Mouse (Mus musculus): ENCODE data around the gene C1s1. TPM values are rescaled to one million over a fixed set of nuclear protein-coding genes. Genes with fewer than 3 reads are reported as not detected.

C1s1 gene
- total RNA-seq (2023), result not detected

DNA sequence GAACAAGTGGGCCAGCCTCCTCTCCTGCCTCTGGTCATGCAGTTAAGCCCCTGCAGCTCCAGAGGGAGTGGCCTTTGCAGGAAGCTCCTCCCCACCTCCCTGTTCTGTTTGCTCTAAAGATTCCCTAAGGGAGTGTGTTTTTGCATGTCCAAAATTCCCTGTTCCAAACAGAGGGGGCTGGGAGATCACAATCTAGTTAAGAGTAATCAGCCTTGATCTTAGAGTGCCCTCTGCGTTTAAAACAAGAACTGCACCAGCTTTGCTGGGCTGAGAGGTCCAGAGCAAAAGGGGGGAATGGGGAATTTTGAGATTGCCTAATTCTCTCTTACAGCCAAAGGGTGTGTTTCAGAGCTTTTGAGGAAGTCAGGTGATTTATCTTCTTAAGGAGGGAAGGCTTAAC lies at the start of gene C1s1:
Gene C1s1, minus strand, starts transcription at position 76 of the 400 bp plus-strand sequence.

DNA sequence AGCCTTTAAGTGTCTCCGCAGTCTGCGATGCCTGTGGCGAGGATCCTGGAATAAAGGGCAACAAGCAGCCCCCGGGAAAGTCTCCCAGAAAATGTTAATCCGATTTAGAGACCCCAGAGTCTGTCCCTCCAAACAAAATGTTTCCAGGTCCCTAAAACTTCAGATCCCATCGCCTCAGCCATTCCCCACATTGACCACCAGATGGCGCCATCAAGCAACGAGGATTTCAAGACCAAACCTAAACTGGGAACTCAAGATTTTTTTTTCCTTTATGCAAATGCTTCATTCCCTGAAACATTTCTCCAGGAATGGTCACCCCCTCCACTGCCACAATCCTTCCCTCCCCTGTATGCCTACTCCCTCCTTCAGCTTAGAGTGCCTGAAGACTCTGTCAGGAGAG lies 27.9 kb upstream of the C1s1 start, which contains the start of gene C1rb:
Gene C1rb, plus strand, starts transcription at position 269 of the 400 bp plus-strand sequence.

DNA sequence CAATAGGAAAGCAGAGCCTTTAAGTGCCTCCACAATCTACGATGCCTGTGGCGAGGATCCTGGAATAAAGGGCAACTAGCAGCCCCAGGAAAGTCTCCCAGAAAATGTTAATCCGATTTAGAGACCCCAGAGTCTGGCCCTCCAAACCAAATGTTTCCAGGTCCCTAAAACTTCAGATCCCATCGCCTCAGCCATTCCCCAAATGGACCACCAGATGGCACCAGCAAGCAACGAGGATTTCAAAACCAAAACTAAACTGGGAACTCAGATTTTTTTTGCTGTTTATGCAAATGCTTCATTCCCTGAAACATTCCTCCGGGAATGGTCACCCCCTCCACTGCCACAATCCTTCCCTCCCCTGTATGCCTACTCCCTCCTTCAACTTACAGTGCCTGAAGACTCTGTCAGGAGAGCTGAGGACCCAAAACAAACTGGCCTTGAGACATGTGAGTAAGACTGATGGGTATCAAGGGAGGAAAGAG lies 29.8 kb downstream of the C1s1 start, which contains the start of gene C1ra:
Gene C1ra, plus strand, starts transcription at position 51 of the 482 bp plus-strand sequence.

DNA sequence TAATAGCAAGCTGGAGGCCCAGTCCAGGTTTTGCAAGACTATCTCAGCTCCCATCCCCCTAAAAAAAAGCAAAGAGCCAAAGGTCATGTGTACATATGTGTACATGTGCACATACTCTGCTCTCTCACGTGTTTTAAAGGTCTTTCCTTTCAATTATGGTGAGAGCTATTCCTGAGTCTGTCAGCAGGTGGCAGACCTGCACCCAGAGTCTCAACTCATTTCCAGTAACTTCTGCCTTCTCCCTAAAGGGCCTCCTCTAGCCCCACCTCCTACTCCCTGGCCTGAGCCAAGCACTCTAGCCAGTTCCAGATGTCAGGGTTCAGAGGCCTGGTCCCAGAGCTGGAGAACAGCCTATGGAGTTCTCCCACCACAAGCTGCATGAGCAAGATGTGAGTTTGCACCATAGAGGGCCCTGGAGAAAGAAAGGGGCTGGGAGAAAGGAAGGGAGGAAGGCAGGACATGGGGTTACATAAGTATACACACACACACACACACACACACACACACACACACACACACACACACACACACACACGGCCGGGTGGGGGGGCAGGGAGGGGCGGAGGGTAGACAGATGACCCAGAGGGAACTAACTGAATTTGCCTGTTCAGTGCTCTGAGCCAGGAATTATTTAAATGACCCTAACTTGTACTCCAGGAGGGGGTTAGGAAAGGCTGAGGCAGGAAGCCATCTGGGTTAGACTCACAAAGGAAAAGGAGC lies 49.2 kb downstream of the C1s1 start, which contains the start of gene C1rl:
Gene C1rl, plus strand, starts transcription at position 272 of the 720 bp plus-strand sequence.

Other genes with a start within 250 kb of the C1s1 start
- 8.9 TPM for gene Cd163, start 237.7 kb downstream of the C1s1 start, total RNA-seq (2023)
- gene Pex5, start 127.3 kb downstream of the C1s1 start, total RNA-seq (2023), result 77.2 TPM
- 143 TPM for gene Clstn3, start 77.6 kb downstream of the C1s1 start, total RNA-seq (2023)
- gene C1rl, start 49.2 kb downstream of the C1s1 start, total RNA-seq (2023), result 0.34 TPM
- gene C1ra, start 30.0 kb downstream of the C1s1 start, total RNA-seq (2023), result not detected
- gene C1rb, start 27.9 kb upstream of the C1s1 start, total RNA-seq (2023), result not detected
- not detected for gene C1s2, start 93.7 kb upstream of the C1s1 start, total RNA-seq (2023)
- gene Lpcat3, start 120.7 kb upstream of the C1s1 start, total RNA-seq (2023), result 56.7 TPM
- 154 TPM for gene Emg1, start 169.8 kb upstream of the C1s1 start, total RNA-seq (2023)
- 159 TPM for gene Phb2, start 170.0 kb upstream of the C1s1 start, total RNA-seq (2023)
- 191 TPM for gene Ptpn6, start 196.4 kb upstream of the C1s1 start, total RNA-seq (2023)
- 226 TPM for gene Grcc10, start 199.0 kb upstream of the C1s1 start, total RNA-seq (2023)
- gene Gm45234, start 213.7 kb upstream of the C1s1 start, total RNA-seq (2023), result 3.8 TPM
- 107 TPM for gene Atn1, start 214.2 kb upstream of the C1s1 start, total RNA-seq (2023)
- 1.4 TPM for gene Eno2, start 227.3 kb upstream of the C1s1 start, total RNA-seq (2023)
- gene Lrrc23, start 237.4 kb upstream of the C1s1 start, total RNA-seq (2023), result 10.1 TPM

All from CD8-positive naive resting alpha-beta T cell, adult 57 days (primary cell).